Mouse (Mus musculus): ENCODE data around the gene Nufip2. TPM values are rescaled to one million over a fixed set of nuclear protein-coding genes. Genes with fewer than 3 reads are reported as not detected.

Nufip2 gene
- polyA plus RNA-seq, 2 experiments, result 1.9 to 7.6 TPM

GRCm38 (mm10) chr11:77765459-77765777, 79.5 kb downstream of the Nufip2 start:
- ATAC-seq (ENCODE audit: insufficient read depth), result no peak
- Histone ChIP-seq H3K4me3 (ENCODE audit: insufficient read depth in 1 of 2, low read depth in 2 of 2, low read length in 2 of 2) (peak overlapping the region; percentile 33 to 64), H3K36me3 (replicated peaks; ENCODE audit: control insufficient read depth, insufficient read depth, low read depth) (no peaks in the 10 kb centered on the region), H3K4me2 (ENCODE audit: low read depth) (peak overlapping the region; percentile 99), H3K27ac (peak overlapping the region; percentile 87), H3K4me1 (replicated peaks; ENCODE audit: control insufficient read depth in 2 of 2, insufficient read depth in 2 of 2, low read length in 1 of 2) (peaks cover 42 to 51% of the 10 kb centered on the region in 2 experiments), H3K9ac (replicated peaks) (peak overlapping the region; percentile 79), H3K9me3 (ENCODE audit: control insufficient read depth, low read length) (no peaks in the 10 kb centered on the region), H3K27me3 (ENCODE audit: control insufficient read depth, insufficient read depth, low read length) (no peaks in the 10 kb centered on the region)
- 19% methylated on average over 4 of the region's 4 CpGs for WGBS (ENCODE audit: insufficient replicate concordance)
- no peak for TF ChIP-seq CTCF (IDR thresholded peaks at IDR 0.05; ENCODE audit: low read depth)
- no peak for DNase-seq (ENCODE audit: low read depth in 3 of 3, low spot score in 3 of 3)

- Histone ChIP-seq H3K4me3 (ENCODE audit: insufficient read depth in 1 of 2, low read depth in 2 of 2, low read length in 2 of 2) (peak overlapping the region; percentile 51 to 64), H3K4me1 (replicated peaks; ENCODE audit: control insufficient read depth in 2 of 2, insufficient read depth in 2 of 2, low read length in 1 of 2) (peaks cover 51 to 56% of the 10 kb centered on the region in 2 experiments), H3K4me2 (ENCODE audit: low read depth) (peak overlapping the region; percentile 99), H3K36me3 (replicated peaks; ENCODE audit: control insufficient read depth, insufficient read depth, low read depth) (no peaks in the 10 kb centered on the region), H3K9me3 (ENCODE audit: control insufficient read depth, low read length) (no peaks in the 10 kb centered on the region), H3K9ac (replicated peaks) (peak overlapping the region; percentile 79), H3K27ac (peak overlapping the region; percentile 71), H3K27me3 (ENCODE audit: control insufficient read depth, insufficient read depth, low read length) (no peaks in the 10 kb centered on the region)
- no peak for DNase-seq (ENCODE audit: low read depth in 3 of 3, low spot score in 3 of 3)
- peak; percentile 50 for ATAC-seq (ENCODE audit: insufficient read depth)
- WGBS (ENCODE audit: insufficient replicate concordance), result 1% methylated on average over 35 of the region's 35 CpGs
- no peak for TF ChIP-seq EP300 (IDR thresholded peaks at IDR 0.05; ENCODE audit: low read depth)
- TF ChIP-seq CTCF (IDR thresholded peaks at IDR 0.05; ENCODE audit: low read depth), result peak; percentile 91
Measured at GRCm38 (mm10) chr11:77766351-77767001, 80.5 kb downstream of the Nufip2 start.

GRCm38 (mm10) chr11:77769496-77769895, 83.5 kb downstream of the Nufip2 start:
- no peak overlapping the region for H3K4me3 ChIP-seq (ENCODE audit: insufficient read depth in 1 of 2, low read depth in 2 of 2, low read length in 2 of 2)
- H3K4me2 ChIP-seq (ENCODE audit: low read depth), result no peak overlapping the region; the same call in 1 of the 2 replicates
- no peak for DNase-seq (ENCODE audit: low read depth in 3 of 3, low spot score in 3 of 3)
- peaks cover 66% of the 10 kb centered on the region in 2 experiments for H3K4me1 ChIP-seq (replicated peaks; ENCODE audit: control insufficient read depth in 2 of 2, insufficient read depth in 2 of 2, low read length in 1 of 2)
- no peak for ATAC-seq (ENCODE audit: insufficient read depth)
- WGBS (ENCODE audit: insufficient replicate concordance), result 64% methylated on average over 4 of the region's 4 CpGs
- H3K27ac ChIP-seq, result peak overlapping the region; percentile 44
- H3K9me3 ChIP-seq (ENCODE audit: control insufficient read depth, low read length), result no peaks in the 10 kb centered on the region
- no peak overlapping the region; the same call in 1 of the 2 replicates for H3K9ac ChIP-seq (replicated peaks)
- TF ChIP-seq CTCF (IDR thresholded peaks at IDR 0.05; ENCODE audit: low read depth) (no peak), EP300 (IDR thresholded peaks at IDR 0.05; ENCODE audit: low read depth) (no peak)
- H3K36me3 ChIP-seq (replicated peaks; ENCODE audit: control insufficient read depth, insufficient read depth, low read depth), result no peaks in the 10 kb centered on the region
- H3K27me3 ChIP-seq (ENCODE audit: control insufficient read depth, insufficient read depth, low read length), result no peaks in the 10 kb centered on the region

GRCm38 (mm10) chr11:77770346-77770745, 84.4 kb downstream of the Nufip2 start:
- Histone ChIP-seq H3K4me2 (ENCODE audit: low read depth) (peak overlapping the region; percentile 28; the same call in 1 of the 2 replicates), H3K27me3 (ENCODE audit: control insufficient read depth, insufficient read depth, low read length) (no peaks in the 10 kb centered on the region), H3K36me3 (replicated peaks; ENCODE audit: control insufficient read depth, insufficient read depth, low read depth) (no peaks in the 10 kb centered on the region), H3K4me1 (replicated peaks; ENCODE audit: control insufficient read depth in 2 of 2, insufficient read depth in 2 of 2, low read length in 1 of 2) (peaks cover 59% of the 10 kb centered on the region in 2 experiments), H3K27ac (peak overlapping the region; percentile 53), H3K4me3 (ENCODE audit: insufficient read depth in 1 of 2, low read depth in 2 of 2, low read length in 2 of 2) (no peak overlapping the region), H3K9me3 (ENCODE audit: control insufficient read depth, low read length) (no peaks in the 10 kb centered on the region), H3K9ac (replicated peaks) (0 out of 2 replicates have a peak overlapping the region, but pooled peaks have one; percentile 2)
- DNase-seq (ENCODE audit: low read depth in 3 of 3, low spot score in 3 of 3) (no peak), ATAC-seq (ENCODE audit: insufficient read depth) (peak; percentile 8; the same call in 1 of the 2 replicates)
- peak; percentile 46; the same call in 1 of the 2 replicates for TF ChIP-seq EP300 (IDR thresholded peaks at IDR 0.05; ENCODE audit: low read depth)
- TF ChIP-seq CTCF (IDR thresholded peaks at IDR 0.05; ENCODE audit: low read depth), result no peak
- 11% methylated on average over 8 of the region's 8 CpGs for WGBS (ENCODE audit: insufficient replicate concordance)

GRCm38 (mm10) chr11:77771879-77772713, 86.1 kb downstream of the Nufip2 start:
- Histone ChIP-seq H3K4me1 (replicated peaks; ENCODE audit: control insufficient read depth in 2 of 2, insufficient read depth in 2 of 2, low read length in 1 of 2) (peaks cover 42 to 49% of the 10 kb centered on the region in 2 experiments), H3K4me2 (ENCODE audit: low read depth) (peak overlapping the region; percentile 53), H3K27me3 (ENCODE audit: control insufficient read depth, insufficient read depth, low read length) (no peaks in the 10 kb centered on the region), H3K9me3 (ENCODE audit: control insufficient read depth, low read length) (no peaks in the 10 kb centered on the region), H3K27ac (peak overlapping the region; percentile 73), H3K4me3 (ENCODE audit: insufficient read depth in 1 of 2, low read depth in 2 of 2, low read length in 2 of 2) (no peak overlapping the region), H3K9ac (replicated peaks) (peak overlapping the region; percentile 48), H3K36me3 (replicated peaks; ENCODE audit: control insufficient read depth, insufficient read depth, low read depth) (0 out of 2 replicates have a peak, but pooled peaks cover under 1% of the 10 kb centered on the region)
- TF ChIP-seq CTCF (IDR thresholded peaks at IDR 0.05; ENCODE audit: low read depth), result 0 out of 2 replicates have a peak, but pooled peaks have one; percentile 10
- TF ChIP-seq EP300 (IDR thresholded peaks at IDR 0.05; ENCODE audit: low read depth), result 0 out of 2 replicates have a peak, but pooled peaks have one; percentile 13
- ATAC-seq (ENCODE audit: insufficient read depth) (peak; percentile 87), DNase-seq (ENCODE audit: low read depth in 3 of 3, low spot score in 3 of 3) (no peak)
- WGBS (ENCODE audit: insufficient replicate concordance), result 5% methylated on average over 8 of the region's 8 CpGs

Measured in liver, embryonic 14.5 days (tissue).